Mouse (Mus musculus): ENCODE data around the gene Pdlim4.

GRCm38 (mm10) chr11:54011255-54011654 is 57.6 kb downstream of the Pdlim4 start:
- TF ChIP-seq POLR2A (IDR thresholded peaks at IDR 0.05; ENCODE audit: borderline replicate concordance, control insufficient read depth, low read depth, low read length) (no peak), CTCF (IDR thresholded peaks at IDR 0.05; ENCODE audit: control insufficient read depth, insufficient read depth, low read length) (no peak)
